Mouse (Mus musculus) layer of hippocampus, adult 18-20 months (tissue): ENCODE results near the gene Nav2. TPM values are rescaled to one million over a fixed set of nuclear protein-coding genes. Genes with fewer than 3 reads are reported as not detected.

Source experiments
- DNase-seq, 2 experiments: peaks; one replicate each; pipeline ENCODE4 v3.0.0; 2022; ENCODE audit warnings: low spot score in 2 of 2
- total RNA-seq, 2 experiments: library from RNA; stranded (reverse); gene quantifications; 2 replicates each; pipeline ENCODE4 v1.2.3; 2021

Gene Nav2
- total RNA-seq, 2 experiments from 2014 or later: 66.2 to 73.7 TPM

DNA sequence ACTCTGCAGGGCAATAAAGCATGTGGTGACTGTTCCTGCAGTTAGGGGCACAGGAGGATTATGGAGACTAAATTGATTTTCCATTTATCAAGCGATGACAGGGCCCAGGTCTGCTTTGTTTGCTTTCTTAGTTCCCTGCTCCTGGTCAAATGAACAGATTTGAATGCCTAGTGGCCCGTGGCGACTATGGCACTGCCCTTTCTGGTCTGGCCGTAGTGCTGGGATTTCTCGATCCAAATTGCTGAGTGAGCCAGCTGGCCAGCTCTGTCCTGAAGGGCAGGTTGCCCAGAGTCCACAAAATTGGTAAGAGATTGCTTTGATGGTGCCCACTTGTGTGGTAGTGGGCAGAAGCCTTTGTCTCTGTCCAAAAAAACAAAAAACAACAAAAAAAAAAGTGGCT lies 21.9 kb downstream of the Nav2 start:
- DNase-seq: peak; percentile 22 to 38

DNA sequence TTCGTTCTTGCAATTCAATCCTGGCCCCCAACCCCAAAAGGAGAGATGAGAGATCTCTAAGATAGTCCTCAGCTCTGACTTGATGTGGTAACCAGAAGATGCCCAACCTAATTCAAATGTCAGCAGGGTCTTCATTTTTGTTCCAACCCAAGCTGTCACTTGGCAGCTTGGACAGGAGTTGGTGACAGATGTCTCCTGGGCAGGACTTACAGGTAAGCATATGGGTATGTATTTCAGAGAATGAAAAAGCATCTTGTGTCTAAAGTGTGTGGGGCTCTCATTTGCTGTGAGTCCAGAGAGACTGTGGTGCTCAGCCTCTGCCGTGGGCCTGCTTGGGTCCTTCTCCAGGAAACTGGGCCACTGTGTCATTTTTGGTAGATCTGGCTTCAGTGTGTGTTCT lies 23.6 kb downstream of the Nav2 start:
- DNase-seq: no peak

DNA sequence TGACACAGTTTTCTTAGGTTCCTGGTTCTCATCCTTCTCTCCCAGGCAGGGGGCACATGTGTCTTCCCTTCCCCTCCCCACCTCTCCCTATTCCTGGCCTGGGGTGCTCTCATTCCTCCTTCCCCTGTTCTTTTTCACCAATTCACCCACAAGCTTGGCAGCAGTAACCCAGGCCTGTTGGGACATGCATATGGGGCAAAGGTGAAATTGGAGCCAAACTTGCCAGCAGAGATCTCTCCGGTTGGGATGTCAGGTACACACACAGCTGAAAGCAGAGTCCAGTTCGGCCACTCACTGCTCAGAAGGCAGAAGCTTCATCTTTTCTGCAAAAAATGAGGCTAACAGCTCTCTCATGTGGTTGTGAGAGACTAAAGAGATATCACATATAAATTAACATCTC lies 26.3 kb downstream of the Nav2 start:
- DNase-seq: no peak

DNA sequence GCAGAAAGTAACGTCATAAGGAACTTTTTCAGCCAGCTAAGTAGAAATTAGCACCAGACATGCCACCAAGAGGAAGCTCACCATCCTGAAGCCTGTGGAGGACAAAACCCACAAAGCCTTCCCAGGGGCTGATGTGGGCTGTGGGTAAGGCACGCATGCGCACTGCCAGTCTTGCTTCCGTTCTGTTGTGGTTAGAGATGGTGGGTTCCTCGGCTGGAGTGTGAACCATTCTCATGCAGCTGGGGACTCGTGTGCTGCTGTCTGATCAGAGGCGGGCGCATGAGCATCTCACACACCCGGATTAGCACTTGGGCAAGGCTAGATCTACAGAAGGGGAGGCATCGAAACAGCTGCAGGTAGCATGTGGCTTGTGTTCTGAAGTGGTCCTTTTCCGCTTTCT lies 29.0 kb downstream of the Nav2 start:
- no peak for DNase-seq

DNA sequence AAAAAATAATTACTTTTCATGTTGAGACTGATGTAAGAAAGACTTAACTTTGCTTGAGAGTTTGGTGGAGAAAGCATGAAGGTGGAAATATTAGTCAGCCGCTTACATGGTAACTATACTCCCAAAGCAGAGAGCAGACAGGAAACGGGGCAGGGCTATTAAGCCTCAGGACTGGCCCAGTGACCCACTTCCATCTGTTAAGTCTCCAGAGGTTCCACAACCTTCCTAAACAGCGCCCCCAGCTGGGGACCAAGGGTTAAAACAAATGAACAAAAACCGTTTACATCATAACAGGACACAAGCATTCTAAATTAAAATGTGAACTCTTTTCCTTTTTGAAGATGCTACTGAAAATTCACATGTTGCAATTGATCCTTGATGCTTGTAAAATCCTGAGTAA lies 29.7 kb downstream of the Nav2 start:
- no peak for DNase-seq

DNA sequence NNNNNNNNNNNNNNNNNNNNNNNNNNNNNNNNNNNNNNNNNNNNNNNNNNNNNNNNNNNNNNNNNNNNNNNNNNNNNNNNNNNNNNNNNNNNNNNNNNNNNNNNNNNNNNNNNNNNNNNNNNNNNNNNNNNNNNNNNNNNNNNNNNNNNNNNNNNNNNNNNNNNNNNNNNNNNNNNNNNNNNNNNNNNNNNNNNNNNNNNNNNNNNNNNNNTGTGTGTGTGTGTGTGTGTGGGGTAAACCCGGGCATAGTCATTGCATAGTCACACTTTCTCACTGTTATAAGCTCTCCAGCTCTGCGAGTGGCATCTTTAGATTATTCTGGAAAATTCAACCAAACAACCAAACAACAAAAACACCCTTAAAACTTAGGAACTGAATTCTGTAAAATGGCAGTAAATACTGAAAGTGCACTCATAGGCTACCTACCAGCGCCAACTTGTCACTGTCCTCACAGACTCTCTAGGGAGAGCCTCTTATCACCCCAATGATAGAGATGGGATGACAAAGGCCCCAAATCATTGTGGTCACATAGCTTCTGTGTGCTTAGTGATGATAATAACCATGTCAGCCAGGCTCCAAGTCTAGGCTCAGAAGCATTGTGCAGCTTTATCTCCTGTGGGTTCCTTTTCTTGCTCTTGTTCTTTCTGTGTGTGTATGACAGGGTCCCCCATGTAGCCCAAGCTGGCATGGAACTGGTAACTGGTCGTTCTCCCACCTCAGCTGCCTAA lies 40.0 kb downstream of the Nav2 start:
- DNase-seq: no peak

DNA sequence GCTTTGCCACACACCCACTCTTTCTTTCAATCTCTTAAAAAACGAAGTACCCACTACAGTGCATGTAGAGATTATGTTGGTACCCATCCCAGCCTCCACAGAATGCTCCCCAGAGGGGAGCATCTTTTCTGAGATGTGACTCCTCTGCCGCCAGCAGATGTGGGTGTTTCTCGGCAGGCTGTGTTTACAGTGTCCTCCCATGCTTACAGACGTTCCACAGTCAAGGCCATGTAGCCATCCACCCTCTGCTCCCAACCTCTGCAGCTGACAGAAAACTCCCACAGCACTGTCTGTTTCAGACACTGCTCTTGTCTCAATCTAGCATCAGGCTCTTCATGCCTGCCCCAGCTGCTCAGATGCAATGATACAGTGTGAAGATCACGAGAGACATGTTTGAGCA lies 46.0 kb downstream of the Nav2 start:
- DNase-seq: no peak

DNA sequence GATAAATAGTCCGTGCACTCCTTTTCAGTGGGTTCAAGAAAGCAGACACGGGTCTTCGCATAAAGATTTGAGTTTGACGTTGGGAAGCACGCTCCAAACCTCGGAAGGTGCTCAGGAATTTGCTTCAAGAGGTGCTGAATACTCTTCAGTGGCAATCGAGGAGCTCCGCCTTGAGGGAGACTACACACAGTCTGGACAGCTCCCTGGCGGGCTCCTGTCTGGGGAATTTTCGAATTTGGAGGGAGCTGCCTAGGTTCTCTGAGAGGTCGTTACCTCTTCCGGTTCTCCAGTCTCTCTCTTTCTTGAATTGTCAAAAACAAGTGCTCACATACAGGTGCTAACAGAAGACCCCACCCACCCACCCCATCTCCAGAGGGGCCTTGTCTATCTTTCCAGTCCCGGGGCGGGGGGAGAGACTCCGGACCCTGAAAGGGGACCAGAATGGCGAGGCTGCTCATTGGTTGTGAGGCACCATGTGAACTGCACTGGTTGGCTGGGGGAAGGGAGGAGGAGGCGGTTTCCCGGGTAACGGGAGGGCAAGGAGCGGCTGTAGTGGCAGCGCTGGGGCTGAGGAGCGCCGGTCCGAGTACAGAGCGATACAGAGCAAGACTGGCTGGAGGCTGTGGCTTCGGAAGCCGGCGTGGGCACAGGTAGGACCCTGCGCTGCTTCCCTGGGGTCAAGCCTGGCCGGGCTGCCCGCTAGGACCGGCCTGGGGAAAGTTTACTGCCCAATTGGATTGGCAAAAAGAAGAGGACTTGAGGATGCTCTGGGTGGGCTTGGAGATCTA lies 50.2 kb downstream of the Nav2 start:
- DNase-seq: peak; percentile 86 to 90

DNA sequence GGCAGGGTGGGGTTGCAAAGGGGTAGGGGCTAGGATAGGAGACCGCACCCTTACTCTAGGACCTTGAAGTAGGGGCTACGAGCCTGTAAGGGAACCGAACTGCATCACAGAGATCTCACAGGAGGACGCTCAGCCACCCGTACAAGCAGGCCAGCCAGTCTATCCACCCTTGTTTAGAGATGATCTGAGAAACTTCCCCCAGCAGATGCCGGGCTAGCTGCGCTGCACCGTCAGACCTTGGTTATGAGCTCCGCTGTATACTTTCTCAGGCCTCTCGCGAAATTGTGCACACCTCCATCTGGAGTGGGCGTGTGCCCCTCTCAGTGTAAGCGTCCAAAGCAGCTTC lies 50.8 kb downstream of the Nav2 start:
- peak in 1 of 2 experiments; percentile 22 for DNase-seq

DNA sequence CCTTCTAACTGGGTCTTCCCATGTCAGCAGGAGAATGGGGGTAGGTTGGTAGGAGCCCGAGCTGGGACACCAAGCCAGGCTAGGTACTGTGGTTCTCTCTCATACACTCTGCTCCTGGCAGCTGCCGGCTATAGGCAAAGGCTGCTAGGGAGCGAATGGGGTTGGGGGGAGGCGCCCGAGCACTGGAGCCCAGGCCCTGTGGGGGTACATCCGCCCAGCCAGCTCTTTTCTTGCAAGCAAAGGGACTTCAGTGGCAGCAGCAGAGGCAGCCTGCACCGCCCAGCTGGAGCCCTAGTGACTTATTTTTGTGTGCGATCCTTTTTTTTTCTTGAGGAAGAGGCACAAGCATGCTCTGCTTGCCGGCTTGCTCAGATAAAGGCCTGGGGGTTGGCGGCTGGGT lies 51.6 kb downstream of the Nav2 start:
- DNase-seq: no peak

DNA sequence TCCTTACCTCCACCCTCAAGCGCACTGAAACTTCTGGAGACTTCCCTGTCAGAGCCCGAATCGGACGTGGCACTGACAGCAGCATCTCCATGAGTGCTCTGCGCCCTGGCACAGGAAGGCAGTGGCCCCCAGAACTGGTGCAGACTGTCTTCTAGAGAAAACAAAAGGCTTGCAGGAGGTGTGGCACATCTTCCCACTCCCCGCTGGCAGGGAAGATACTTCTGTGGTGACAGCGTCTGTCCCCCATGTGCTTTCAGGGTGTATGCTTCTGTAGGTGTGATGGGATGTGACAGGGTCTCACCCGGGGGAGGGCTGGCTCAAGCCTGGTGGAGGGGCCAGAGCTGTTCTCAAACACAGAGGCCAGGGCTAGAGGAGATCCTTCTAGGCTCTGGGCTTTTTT lies 53.0 kb downstream of the Nav2 start:
- no peak for DNase-seq

DNA sequence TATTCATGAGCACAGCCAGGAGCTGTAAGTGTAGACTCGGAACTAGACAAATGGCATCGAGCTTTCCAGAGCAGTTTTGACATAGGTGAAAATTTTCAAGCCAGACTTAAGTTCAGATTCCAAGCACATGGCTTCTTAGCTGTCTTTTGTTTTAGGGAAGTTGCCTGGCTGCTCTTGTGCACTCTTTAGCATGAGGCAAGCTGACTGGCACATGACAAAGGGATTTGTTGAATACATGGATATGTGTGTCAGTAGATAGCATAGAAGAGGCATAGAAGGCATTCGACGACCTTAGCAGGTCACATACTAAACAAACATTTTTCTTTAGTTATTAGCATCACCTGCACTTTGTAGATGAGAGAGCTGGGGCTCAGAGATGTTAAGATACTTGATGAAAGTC lies 53.4 kb downstream of the Nav2 start:
- no peak for DNase-seq

DNA sequence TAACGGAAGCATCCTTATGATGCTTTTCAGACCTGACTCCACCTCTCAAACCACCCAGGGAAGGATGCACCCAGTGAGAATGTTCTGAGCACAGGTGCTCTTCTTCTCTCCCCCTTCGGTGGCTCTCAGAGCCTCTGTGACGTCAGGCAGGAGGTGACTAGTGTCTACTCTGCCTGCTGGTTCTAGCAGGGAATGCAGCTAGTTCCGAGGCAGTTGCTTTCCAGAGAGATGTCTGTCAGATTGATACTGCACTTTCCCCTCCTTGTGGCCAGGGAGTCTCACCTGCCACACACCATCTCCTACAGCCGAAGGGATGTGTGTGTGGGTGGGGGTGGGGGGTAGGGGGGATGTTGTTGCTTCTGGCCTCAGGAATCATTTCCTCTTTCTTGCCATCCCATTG lies 54.6 kb downstream of the Nav2 start:
- DNase-seq: no peak

DNA sequence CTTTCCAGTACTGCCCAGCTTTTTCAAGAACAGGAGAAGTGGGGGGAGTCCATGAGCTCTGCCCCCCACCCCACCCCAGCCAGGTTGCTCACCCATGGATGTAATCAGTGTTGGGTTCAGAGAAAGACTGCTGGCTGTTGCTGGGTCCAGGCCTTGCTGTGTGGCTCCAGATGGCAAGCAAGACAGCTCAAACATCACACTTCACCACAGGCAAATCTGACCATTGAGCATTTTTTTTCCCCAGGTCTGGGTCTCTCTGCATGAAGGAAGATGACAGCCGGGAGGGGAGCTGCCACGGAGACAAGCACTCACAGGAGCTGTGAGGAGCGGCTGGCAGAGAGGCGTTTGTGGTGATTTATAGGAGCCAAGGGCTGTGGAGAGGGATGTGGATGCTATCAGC lies 55.0 kb downstream of the Nav2 start:
- DNase-seq: no peak

DNA sequence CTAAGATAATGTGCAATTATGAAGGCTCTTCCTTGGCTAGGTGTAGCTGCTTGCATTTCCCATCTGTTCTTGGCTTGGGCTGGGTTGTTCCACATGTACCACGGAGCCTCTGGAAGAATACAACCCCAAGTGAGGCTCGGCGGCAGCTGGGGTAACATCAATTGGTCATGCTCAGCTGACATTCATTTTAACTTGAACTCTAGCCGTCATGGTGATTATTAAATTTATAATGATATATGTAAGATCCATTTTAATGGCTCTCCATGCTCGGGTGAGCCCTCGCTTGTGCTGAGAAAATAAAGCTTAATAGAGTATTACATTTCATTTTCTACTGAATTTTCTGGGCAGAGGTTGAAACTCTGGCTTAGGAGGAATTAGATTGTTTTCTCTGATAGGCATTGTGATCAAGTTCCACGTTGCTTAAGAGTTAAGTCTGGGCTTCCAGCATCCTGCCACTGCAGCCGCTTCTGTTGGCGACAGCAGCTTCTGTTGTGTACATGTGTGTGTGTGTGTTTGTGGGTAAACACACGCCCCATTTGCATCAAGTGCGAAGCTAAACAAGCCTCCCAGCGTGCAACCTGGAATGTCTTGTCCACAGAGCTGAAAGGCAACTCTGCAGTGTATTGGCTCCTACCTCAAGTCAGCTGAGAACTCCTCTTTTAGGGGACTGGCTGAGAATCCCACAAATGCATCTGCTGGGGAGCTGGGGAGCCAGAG lies 57.4 kb downstream of the Nav2 start:
- DNase-seq: no peak

DNA sequence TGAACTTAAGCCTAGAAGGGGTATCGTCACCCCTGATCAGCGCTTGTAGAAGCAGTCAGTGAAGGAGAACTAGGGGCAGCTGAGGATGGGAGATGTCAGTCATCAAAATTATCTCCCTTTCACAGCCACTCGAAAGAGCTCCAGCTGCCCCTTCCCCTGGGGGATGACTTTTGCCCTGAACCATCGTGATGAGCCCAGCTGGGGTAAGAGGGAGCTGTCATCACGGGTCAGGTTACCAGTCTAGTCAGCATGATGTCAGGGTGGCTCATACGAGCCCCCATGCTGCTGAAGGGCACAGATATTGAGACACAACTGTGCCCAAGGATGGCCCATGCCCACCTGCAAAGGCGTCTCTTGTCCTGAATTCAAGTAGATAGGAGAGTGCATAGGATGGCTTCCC lies 72.5 kb downstream of the Nav2 start:
- no peak for DNase-seq

DNA sequence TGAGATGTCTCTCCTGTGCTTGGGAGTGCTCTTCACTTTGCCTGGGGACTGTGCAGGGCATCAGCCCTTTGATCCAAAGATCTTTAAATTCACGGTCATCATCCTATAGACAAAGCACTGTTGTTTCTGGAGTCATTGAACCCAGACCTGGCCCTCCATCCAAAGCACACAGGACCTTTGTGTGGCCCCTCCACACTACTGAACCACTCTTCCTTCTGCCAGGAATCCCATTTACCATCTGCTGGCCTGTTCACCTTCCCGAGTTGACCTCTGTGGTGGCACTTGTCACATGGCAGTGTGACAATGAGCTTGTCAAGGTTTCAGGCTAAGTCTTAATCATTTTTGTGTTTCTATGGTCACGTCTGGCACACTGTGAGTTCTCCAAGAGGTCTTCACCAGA lies 73.3 kb downstream of the Nav2 start:
- DNase-seq: no peak

DNA sequence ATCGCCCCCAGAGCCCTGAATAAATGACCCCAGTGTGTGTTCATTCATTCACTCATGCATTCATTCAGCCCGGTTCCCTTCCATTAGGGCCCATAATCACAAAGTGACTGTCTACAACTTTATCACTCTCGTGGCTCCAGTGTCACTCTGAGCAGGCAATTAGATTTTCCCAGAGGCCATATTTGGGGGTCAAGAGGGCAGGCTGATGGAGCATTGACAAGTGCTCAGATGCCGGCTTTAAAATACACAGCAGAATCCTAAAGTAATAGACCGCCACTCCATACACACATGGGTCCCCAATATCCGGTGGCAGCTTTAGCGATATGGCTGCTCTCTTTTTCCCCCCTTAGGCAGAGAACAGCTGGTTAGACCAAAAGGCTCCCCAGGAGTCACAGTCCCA lies 74.1 kb downstream of the Nav2 start:
- no peak for DNase-seq

DNA sequence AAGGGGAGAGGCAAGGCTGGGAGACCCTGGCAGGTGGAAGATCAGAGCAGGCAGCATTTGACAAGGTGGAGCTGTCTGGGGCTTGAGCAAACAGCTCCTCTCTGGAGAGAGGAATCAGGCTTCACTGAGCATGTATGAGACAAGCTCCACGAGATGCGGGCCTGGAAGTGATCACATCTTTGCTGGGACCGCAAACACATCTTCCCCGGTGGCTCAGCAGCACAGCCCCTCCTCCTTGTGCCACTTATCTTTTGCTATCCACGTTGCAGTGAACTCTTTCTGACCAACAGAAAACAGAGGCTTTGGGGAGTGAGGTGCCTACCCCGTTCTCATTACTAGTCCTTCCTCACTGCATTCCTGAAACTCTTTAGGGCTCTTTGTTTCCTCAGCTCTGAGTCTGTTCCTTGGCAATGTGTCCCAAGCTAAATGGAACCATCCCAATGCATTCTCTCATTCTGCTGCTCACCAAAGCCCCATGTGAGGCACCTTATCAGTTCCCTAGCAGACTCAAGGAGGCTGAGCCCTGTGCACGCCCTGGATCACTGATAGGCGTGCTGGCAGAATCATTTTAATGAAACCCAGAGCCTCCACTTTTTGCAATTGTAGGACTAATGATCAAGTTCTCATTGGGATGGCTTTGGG lies 83.5 kb downstream of the Nav2 start:
- no peak for DNase-seq

DNA sequence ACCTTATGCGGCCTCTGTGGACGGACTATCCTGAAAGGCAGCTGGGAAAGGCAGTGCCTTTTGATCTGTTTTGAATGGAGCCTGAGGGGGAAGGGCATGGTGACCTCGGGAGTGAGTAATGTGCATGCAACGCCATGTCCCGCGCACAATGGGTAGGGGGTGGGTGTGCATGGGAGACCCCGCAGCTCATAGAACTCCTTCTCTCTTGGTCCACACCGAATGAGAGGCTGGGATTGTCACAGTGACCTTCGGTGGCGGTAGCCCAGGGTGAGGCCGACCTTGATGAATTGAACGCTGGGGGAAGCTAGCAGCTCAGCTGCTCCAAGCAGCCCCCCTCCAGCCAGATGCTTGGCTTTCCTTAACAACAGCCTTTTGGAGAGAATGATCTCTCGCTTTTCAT lies 86.7 kb downstream of the Nav2 start:
- DNase-seq: no peak

DNA sequence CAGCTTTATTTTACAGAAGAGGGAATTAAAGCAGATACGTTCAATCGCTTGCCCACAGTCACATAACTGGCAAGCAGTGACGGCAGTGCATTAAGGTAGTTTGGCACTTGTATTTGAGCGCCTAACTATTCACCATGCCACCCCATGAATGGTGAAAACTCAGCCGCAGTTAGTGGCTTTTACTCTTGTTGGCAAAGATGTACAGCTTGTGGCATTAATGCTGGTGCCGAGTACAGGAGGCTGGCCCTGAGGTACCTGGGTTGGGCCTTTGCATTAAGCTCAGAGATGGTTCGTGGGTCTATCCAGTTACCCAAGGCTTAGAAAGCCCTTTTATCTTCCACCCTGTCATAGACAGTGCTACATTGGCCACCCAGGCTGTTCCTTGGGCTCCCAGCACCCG lies 87.2 kb downstream of the Nav2 start:
- DNase-seq: no peak

DNA sequence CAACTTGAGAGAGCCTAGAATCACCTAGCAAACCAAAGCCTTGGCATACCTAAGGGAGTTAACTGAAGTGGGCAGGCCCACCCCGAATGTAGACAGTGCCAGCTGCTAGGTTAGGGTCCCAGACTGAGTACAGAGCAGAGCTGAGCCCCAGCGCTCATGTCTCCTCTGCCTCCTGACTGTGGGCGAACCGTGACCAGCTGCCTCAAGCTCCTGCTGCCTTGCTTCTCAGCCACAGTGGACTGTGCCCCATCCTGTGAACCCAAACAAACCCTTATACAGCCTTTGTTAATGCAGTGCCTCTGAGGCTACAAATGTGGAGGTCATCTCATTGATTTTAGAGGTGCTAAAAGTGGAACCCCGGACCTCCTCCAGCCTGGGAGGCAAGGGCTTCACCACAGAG lies 88.3 kb downstream of the Nav2 start:
- no peak for DNase-seq
